Mouse (Mus musculus): Measurements from ENCODE around the gene Slc25a39.

Slc25a39 gene

DNA sequence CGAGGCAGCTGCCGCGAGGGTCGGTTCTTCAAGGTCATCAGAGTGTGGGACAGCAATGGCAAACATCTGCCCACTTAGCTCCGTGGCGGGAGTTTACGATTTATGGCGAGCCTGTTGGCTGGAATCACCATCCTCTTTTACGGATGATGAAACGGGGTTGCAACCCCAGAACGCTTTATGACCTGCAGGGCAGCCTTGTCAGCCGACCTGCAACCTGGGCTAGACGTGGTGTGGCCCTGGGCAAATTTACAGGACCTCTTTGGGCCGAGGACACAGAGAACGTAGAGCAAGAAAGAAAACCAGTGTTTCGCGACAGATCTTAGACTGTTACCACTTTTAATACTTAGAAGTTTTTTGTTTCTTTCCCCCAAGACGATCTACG lies at the start of gene Slc25a39:
Slc25a39 (minus strand) TSS at position 113 of the 382 bp plus-strand sequence.
- no peak for DNase-seq (ENCODE audit: low read depth in 1 of 2, low spot score in 2 of 2)

DNA sequence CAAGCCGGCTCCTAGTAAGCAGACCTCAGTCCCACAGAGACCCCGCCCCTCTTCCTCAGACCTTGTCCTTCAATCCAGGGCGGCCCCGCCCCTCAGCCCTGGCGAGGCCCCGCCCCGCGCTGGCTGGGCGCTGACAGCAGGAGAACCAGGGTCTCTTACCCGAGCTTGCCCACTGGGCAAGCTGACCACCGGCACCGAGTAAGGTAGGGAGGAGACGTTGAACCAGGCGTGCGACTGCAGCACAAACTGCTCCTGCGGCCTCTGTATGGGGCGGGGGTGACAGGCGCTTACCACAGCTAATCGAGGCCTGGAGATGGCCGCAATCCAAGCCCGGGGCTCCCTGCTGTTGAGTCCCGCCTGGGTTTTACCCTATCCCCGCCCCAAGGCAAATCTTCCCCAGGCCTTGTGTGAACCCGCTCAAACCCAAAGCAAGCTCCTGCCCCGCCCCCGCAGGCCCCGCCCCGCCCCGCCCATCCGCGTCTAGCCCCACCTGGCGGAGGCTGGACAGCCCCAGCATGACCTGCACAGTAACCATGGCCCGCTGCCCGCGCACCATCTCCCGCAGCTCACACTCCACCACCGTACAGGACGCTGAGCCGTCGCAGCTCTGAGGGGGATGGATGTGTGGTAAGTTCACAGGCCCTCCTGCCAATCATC lies 48.1 kb upstream of the Slc25a39 start:
- no peak for DNase-seq (ENCODE audit: low read depth in 1 of 2, low spot score in 2 of 2)

DNA sequence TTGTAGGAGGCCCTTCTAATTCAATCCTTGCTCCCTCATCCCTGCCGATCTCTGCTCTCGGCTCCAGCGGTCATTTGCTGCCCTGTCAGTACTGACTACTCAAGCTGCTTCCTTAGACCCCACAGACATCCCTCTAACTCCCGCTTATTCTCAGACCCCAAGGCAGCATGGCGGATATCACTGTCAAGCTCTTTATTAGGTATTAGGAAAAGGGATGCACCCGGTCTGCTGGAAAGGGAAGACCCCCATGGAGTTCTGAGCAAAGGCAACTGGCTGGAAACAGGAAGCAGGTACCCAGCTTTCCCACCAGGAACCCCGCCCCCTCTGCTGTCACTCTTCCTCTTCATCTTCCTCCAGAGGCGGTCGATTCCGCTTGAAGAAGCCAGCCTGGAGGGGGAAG lies 45.4 kb upstream of the Slc25a39 start:
- DNase-seq (ENCODE audit: low read depth in 1 of 2, low spot score in 2 of 2), result no peak

DNA sequence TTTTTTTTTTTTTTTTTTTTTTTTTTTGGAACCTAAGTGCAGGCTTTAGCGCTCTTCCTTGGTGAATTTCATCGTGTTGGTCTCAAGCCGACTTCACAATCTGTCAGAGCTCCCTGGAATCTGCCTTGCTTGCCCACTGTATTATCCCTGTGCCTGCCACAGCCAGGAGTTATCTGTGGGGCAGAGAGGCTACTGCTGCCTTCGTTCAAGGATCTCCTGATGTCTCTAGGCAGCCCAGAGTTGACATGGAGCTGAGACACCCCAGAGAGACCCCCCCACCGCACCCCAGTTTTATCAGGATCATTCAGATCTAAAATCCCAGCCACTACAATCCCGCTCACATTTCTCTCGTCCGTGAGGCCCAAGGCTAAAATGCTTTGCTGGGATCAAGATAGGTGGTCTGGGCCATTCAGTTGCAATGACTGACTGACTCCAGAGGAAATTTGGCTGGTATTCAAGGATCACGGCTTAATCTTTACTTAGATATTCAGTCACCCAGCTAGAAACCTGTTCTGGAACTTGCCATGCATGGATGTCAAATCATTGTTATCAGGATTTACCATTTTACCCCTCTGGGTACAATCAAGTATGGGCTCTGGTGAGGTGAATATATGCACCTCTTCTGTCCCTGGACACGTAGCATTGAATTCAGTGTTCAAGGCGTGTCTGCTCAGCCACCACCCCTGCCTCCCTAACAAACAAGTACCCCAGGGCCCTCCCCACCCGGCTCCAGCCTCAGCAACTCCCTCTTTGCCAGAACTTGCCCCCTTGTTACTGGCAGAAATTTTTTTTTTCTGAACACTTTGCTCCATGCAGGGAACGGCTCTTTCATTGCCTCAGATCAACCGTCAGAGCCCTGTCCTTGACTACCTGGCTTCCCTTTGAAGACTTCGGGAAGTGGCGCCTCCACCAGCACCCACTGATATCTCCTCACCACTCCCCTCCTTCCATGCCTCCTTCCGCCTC lies 41.6 kb upstream of the Slc25a39 start:
- DNase-seq (ENCODE audit: low read depth in 1 of 2, low spot score in 2 of 2), result no peak

DNA sequence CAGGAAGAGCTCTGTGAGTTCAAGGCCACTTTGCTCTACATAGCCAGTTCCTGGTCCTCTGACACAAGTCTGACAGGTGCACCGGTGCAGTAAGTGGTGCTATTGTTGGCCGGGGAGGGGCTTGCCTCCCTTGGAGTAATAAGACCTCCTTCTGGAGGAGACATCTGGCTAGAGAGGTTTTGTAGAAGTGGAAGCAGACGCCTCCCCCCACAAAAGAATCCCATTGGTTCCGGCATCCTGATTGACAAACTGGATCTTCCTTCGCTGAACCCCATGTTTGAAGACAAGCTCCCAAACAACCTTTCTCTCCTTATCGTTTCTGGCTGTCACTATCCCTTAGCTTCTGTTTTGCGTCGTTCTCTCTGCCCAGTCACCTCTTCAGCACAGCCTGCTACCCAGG lies 40.6 kb upstream of the Slc25a39 start:
- DNase-seq (ENCODE audit: low read depth in 1 of 2, low spot score in 2 of 2), result no peak

DNA sequence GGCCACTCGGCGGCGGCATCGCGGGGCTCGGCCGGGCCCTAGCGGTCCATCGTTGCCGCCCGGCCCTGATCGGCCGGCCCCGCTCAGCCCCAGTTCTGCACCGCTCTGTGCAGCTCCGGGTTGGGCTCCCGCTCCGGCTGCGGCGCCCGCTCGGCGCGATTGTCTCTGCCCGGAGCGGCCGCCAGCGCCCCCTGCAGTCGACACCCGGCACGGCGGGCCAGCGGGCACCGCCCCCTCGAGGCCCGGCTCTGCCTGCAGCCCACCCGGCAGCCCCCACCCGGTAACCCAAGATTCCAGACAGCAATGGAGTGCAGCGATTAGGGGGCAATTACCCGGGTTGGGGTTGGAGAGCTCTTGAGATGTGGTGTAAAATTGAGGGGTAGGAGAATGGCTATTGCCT lies 39.8 kb upstream of the Slc25a39 start, which contains the start of gene Fam171a2:
Fam171a2 (minus strand) TSS at position 186 of the 400 bp plus-strand sequence.
- no peak for DNase-seq (ENCODE audit: low read depth in 1 of 2, low spot score in 2 of 2)

DNA sequence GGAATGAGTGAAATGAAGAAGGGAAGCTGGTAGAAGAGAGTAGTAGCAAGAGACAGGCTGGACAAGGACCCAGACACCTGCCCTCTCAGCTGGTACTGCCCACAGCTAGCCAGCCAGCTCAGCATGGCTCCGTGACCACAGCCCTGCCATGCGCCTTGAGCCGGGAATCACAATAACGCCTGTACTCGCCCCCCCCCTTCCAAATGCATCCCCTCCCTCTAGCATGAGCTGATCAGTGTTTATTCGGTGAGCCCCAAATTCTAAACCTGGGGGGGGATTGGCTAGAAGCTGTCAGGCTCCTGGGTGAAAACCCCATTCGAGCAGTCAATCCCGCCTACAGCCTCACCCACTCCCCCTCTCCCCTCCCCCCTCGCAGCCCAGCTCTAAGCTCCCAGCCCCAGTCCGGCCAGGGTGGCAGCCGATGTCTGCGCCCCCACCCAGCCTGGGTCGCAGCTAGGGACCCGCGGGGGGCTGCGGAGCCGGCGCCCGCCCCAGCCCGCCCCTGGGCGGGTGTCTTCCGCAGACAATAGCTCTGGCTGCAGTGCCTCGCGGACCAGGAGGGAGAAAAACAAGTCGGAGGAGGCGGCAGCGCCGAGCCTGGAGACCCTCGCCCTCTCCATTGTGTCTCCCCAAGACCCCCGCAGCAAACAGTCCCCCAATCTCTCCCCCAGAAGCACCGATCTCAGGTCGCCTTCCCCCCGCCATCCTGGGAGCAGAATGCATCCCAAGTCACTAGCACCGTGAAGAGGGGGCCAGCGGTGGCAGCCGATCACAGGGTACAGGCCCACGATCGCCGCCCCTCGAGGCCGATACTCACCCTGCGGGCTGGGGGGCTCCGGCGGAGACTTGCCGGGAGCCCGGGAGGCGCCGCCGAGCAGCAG lies 39.1 kb upstream of the Slc25a39 start:
- no peak for DNase-seq (ENCODE audit: low read depth in 1 of 2, low spot score in 2 of 2)

DNA sequence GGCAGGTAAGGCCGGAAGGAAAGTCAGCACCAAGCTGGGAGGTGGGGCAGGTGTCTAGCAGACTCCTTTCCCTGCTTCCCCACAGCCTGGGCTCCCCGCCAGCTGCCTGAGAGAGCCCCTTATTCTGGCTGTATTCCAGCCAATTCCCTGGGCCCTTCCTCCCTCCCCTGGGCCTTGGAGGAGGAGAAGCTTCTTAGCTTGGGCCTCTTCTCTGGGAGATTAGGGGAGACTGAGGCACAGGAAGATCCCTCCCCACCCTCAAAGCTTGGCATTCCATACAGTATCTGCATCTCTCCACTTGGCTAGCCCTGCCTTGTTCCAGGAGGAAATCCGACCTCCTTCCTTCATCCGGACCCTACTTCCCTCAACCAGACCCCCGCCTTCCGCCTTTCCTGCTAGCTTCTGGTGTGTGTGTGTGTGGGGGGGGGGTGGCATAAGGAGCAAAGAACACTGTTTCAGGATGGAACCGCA lies 38.2 kb upstream of the Slc25a39 start:
- DNase-seq (ENCODE audit: low read depth in 1 of 2, low spot score in 2 of 2), result no peak

DNA sequence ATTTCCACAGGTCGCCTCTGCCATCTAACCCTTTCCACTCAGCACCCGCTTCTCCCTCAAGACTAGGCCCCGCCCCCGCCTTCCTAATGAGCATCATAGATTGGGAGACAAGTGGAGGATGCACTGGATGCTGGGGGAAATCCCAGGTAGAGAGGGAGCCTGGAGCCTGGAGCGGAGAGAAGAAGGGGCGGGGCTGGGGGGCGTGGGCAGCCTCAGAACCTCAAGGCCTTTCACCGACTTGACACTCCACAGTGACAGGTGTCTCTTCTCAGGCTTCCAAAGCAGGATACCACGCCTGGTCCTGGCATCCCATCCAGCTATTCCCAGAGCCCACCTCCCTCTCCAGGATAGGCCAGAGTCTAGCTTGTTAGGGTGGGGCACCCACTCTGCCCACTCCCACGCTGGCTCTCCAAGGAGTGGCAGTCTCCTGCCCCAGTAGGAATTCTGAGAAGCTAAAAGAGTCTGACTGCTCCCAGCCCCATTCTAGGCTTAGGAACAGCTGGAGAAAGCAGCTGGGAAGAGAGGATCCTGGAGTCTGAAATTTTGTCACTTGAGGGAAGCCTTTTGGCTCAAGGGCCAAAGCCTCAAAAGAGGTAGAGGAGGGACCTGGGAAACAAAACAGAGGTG lies 37.6 kb upstream of the Slc25a39 start:
- no peak for DNase-seq (ENCODE audit: low read depth in 1 of 2, low spot score in 2 of 2)

DNA sequence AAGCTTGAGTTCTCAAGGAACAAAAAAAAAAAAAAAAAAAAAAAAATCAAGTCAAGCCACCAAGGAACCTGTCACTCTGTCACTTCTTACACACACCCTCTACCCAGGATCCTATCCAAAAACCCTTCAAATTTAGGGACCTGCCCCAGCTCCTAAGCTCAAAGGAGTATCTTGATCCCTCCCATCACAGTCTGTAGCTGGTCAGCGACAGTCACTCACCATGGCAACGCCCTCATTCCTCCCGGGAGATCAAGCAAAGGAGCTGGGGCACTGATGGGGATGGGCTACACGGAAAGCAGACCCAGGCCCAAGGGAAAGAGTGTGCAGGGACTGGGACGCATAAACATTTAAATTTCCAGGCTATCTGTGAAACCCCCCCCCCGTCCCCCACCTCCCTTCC lies 37.0 kb upstream of the Slc25a39 start:
- no peak for DNase-seq (ENCODE audit: low read depth in 1 of 2, low spot score in 2 of 2)

DNA sequence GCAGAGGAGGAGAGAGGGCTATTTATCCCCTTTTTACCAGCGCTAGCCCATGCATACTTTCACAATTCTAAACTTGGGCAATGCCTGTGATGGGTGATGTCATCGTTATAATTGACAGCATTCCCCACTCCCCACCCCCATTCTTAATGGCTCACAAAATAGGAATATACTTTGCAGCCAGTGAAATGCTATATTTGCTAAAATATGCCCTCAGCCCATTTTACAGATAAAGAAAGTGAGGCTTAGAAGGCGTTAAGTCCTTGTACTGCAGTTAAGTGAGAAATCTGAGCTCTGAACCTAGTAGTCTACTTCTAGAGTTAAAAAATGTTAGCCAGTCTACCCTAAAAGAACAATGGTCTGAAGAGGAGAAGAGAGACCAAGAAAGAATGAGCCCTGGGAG lies 36.6 kb upstream of the Slc25a39 start:
- no peak for DNase-seq (ENCODE audit: low read depth in 1 of 2, low spot score in 2 of 2)

DNA sequence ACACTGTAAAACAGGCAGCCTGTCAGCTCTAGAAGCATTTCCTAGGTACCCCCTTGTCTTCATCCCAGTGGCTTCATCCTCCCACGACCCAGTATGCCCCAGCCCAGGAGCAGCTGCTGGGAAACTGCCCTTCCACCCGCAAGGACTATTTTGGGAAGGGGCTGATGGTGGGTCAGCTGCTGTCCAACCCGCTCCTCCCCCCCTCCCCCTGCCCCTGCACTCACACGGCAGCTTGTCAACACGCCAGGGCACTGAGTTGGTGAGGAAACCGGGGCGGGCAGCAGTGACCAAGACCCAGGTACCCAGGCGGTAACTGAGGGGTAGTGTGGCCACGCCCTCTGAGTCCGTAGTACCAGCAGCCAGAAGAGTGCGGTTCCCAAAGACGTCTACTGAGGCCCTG lies 36.0 kb upstream of the Slc25a39 start:
- DNase-seq (ENCODE audit: low read depth in 1 of 2, low spot score in 2 of 2), result no peak

DNA sequence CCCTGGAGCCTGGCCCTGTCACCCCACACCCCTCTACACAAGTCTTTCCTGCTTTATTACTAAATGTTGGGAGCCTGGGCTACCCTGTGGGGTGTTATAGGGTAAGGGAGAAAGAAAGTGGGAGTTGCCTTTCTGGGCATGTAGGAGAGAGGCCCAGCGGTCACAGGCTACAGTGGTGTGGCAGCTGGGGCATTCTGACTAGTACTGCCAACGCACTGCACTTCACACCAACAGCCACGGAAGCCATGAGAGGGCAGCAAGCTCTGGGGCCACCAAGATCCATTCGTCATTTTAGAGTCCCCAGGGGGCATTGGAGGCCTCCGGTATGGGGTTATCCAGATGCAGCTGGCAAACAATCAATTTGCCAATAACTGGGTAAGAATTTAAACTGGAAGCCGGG lies 34.3 kb upstream of the Slc25a39 start:
- no peak for DNase-seq (ENCODE audit: low read depth in 1 of 2, low spot score in 2 of 2)

DNA sequence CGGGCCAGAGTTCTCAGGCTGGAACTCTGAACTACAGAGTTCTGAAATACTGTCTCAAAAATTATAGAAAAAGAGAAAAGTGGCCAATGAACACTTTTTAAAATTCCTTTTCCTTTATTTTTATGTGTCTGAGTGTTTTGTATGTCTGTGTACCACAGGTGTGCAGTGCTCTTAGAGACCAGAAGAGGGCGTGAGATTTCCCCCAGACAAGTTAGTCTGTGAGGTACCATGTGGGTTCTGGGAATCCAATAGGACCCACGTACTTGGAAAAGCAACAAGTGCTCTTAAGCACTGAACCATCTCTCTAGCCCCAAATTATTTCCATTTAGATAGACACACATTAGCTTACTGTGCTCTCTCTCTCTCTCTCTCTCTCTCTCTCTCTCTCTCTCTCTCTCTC lies 33.7 kb upstream of the Slc25a39 start:
- DNase-seq (ENCODE audit: low read depth in 1 of 2, low spot score in 2 of 2), result no peak

DNA sequence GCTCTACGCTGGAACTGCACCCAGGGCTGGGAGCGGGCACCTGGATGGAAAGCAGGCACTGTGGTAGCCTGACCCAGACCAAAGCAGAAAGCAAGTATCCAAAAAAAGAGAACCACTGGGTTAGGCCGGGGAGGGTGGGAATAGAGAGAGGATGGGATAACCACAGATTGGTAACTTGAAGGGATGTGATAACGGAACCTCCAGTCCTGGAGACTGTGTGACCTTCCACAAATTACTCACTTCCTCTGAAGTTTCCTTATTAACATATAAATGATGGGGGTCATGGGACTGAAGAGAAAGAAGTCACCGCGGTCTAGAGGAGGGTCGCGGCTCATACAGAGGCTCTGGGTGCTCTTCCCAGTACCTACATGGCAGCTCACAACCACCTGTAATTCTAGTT lies 32.5 kb upstream of the Slc25a39 start:
- DNase-seq (ENCODE audit: low read depth in 1 of 2, low spot score in 2 of 2), result no peak

DNA sequence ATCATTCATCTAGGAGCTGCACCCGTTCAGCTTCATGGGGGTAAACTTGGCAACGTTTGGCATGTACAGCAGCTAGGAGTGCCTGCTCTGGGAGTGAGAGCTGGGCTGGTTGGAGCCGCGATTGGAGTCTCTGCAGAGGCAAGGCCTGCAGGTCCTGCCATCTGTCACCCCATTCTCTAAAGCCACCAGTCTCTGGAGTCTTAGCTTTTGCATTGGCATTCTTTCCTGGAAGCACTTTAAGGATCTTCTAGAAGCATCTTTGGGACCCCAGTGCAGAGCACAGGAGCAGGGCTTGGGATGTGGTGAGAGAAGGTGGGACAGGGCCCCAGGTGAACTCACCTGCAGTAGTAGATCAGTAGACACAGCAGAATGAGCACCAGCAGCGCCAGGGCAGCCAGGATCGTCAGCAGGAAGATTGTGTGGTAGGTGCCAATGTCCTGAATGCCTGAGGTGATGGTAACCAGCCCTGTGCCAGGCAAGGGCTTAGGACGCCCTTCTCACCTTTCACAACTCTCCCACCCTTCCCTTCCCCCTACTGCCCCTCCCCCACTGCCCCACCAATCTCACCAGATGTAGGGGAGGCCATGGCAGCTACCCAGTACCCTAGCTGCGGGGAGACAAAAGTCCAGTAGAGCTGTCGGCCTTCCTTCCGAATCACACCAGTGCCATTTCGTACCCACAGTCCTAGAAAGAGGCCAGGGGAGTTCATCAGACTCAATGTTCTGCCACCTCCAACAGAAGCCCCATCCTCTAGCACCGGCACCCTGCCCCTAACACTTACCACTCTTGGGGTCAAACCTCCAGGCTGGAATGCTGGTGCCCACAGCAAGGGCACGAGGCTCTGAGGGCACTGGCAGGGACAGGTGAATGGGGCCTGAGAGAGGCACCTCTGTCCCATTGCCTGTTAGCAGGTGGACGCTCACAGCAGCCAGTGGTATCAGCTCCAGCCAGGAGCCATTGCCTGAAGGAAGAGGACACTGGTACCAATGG lies 31.6 kb upstream of the Slc25a39 start:
- DNase-seq (ENCODE audit: low read depth in 1 of 2, low spot score in 2 of 2), result no peak

DNA sequence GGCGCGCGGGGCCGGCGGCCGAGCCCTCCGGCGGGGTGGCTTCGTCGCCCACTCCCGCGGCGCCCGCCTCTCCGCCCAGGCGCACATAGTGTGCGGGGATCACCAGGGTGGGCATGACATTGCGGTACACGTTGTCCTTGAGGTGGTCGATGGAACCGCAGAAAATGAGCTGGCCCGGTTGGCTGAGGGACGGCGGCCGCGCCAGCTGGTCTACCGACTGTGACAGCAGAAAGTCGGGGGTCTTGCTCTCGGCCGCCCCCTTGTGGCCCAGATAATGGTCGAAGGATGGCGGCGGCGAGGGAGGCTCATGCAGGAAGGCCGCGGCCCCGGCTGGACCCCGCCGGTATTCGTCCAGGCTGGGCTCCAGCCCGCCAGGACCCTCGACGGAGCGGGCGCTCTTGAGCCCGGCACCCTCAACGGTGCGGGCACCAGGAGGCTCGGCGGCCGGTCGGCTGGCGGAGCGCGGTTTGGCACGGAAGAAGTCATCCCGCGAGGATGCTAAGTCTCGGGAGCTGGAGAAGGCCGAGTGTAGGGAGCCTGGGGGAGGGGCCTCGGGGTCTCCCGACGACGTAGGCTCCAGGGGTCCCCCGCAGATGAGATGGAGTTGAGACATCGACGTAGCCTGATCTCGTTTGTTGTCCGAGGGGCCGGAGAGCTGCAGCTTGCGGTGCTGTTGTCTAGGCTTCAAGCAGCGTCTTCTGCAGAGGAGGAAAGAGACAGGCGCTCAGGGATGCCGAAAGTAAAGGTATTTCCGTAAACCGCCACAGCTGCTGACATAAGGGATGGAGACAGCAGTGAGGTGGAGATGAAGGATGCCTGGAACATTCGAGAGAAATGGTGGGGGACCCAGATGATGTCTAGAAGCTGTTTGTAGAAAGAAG lies 30.7 kb upstream of the Slc25a39 start:
- no peak for DNase-seq (ENCODE audit: low read depth in 1 of 2, low spot score in 2 of 2)

Data from monocyte, adult 2 months (primary cell).